Mouse (Mus musculus) frontal cortex, adult (tissue): ENCODE results near the gene Pcdh7.
"Not testable (repeated sequence)": the region's sequence is repeated elsewhere in the genome, so short reads cannot be mapped to it uniquely, and the experiment has no call there.

ENCODE experiments used
- ATAC-seq: cut with Nextera tagmentation; 2 replicates; pipeline ENCODE4 v1.9.2; 2017; ENCODE audit warnings: mild to moderate bottlenecking, moderate library complexity, mixed read lengths; ENCODE audit not compliant: low TSS enrichment

The Pcdh7 gene

DNA sequence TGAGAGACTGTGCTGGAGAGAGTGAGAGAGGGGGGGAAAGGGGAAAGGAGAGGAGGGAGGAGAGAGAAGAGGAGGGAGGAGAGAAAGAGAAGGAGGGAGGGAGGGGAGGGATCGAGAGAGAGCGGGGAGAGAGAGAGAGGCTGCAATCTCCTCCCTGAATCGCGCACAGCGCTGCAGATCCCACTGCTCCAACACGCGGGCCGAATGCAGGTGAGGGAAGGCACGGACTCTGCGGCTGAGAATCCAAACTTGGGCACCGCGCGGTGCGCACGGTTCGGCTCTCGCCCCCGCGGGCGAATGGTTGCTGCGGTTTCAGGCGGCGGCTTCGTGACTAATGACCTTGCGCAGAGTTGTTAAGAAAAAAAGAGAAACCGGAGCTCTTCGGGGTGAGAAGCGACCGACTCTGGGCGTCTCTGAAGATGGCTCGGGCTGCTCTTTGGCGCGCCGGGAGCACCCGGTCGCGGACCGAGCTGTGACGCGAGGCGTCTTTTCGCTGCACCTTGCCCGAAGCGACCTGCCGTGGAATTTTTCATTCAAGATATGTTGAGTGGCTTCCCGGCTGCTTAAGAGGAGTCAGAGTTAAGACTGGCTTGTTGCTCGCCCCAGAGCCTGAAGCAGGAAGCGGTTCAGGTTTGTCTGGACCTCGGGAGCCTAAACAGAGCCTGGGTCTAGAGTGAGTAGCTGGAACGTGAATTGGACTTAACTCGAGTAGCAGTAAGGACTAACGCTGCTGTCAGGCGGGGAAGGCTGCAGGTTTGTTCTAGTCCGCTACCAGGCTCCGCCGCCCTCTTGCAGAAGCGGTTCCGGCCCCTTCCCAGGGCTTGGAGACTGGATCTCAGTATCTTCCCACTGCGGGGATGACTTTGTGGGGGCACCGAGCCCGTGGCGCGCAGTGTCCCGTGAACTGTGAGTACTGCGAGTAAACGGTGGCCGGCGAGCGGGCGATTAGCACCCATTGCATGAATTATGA lies at the start of gene Pcdh7:
Pcdh7 (plus strand) TSS at position 62 of the 970 bp plus-strand sequence.
- peak; percentile 18 for ATAC-seq

- not testable (repeated sequence) for ATAC-seq
Observed at GRCm38 (mm10) chr5:57676970-57677369, 40.8 kb upstream of the Pcdh7 start.

DNA sequence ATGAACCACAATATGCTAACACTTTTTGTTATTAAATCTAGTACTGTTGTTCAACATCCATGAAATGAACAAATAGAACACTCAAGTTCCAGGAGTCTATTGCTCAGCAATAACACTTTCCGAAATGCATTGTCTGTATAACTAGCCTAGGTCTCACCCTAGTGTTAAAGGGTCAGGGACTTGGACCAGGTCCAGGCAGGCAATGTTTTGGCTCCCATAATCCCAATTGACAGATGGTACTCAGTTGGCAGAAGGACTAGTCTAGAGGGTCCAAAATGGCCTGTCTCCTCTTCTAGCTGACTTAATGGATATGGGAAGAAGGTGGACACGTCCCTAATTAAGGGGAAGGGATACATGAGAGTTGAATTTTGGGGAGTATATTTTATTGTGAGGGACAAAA lies 9.4 kb upstream of the Pcdh7 start:
- ATAC-seq: no peak

- ATAC-seq: no peak
Observed at GRCm38 (mm10) chr5:57713980-57714379, 3.8 kb upstream of the Pcdh7 start.

GRCm38 (mm10) chr5:57714621-57715523 lies 2.9 kb upstream of the Pcdh7 start:
- peak; percentile 7 for ATAC-seq

GRCm38 (mm10) chr5:57715524-57716400 lies 2.0 kb upstream of the Pcdh7 start:
- ATAC-seq: peak; percentile 20

DNA sequence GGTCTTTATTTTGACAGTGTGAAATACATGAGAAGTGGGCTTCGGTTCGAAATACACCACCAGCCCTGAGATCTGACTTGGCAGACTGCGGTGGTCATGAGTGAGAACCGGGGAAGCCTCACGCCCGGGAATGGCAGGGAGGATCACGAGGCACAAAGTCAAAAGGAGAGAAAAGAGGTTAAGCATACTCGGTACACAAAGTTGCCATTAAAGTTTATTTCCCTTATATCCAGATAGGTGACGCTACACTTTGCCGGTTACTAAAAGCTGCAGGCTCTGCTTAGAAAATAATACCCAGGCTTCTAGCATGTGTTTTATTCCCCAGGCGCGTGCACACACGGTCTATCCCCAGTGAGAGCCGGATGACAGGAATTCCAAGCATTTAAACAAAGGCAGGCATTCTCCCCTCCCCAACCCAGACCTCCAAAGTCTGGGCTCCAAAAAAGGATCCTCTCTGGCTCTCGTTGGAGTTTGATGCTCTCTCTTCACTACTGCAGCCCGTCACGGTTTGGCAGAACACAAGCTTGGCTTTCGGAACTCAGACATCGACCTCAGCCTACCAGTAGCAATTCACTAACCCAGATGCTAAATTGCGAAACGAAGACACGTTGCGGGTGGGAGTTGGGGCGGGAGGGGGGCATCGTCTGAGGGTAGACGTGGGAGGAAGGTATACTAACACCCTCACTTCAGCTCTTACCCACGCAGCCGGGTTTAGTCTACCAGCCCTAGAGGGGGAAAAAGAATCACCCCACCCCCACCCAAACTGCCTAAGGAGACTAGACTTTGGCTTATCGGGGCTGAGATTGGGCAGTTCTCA lies 1.1 kb upstream of the Pcdh7 start:
- 0 out of 2 replicates have a peak, but pooled peaks have one; percentile 0 for ATAC-seq

DNA sequence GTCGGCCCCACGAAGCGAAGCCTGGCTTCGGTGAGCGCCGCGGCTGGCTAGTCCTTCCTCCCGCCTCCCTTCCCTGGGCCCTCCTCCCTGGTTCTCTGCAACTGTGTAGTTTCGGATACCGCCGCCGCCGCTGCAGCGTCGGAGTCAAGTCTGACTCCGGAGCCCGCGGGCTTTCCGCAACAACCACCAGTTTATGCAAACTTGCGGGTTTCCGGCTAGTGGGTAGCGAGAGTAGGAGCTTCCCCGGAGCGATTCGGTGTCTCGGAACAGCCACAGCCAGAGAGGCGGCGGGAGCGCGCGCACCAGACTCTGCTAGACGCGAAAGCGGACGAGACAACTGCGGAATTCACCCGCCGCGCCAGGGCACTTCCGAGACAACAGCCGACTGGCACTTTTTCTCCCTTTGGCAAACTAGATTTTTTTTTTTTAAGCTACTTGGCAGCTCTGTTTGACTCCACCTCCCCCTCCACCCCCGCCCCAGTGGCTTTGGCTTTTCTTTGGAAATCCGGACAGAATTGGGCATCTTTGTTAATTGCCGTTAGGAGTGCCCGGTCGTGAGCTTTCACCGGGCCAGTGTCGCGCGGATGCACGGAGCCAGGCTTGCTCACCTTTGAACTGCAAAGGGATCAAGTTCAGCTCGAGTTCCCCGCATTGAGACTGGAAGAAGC lies 395 bp upstream of the Pcdh7 start:
- peak; percentile 11; the same call in 1 of the 2 replicates for ATAC-seq

DNA sequence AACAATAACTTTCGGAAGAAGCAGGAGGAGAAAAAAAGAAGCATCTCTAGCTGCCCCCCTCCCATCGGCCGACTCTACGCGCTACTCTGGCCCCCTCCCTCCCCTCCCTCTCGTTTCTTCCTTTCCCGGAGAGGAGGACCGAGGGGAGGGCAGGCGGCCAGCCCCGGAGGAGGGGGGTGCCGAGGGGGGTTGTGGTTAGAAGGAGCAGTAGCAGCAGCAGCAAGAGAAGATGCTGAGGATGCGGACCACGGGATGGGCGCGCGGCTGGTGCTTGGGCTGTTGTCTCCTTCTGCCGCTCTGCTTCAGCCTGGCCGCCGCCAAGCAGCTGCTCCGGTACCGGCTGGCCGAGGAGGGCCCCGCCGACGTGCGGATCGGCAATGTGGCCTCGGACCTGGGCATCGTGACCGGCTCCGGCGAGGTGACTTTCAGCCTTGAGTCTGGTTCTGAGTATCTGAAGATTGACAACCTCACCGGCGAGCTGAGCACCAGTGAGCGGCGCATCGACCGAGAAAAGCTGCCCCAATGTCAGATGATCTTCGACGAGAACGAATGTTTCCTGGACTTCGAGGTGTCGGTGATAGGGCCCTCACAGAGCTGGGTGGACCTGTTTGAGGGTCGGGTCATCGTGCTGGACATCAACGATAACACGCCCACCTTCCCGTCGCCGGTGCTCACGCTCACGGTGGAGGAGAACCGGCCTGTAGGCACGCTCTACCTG lies 1.3 kb downstream of the Pcdh7 start:
- 0 out of 2 replicates have a peak, but pooled peaks have one; percentile 0 for ATAC-seq

DNA sequence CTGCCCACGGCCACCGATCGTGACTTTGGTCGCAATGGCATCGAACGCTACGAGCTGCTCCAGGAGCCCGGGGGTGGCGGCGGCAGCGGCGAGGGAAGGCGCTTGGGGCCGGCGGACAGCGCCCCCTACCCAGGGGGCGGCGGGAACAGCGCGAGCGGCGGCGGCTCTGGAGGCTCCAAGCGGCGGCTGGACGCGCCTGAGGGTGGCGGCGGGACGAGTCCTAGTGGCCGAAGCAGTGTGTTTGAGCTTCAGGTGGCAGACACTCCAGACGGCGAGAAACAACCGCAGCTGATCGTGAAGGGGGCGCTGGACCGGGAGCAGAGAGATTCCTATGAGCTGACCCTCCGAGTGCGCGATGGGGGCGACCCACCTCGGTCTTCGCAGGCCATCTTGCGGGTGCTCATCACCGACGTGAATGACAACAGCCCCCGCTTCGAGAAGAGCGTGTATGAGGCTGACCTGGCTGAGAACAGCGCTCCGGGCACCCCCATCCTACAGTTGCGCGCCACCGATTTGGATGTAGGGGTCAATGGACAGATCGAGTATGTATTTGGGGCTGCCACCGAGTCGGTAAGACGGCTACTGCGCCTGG lies 1.9 kb downstream of the Pcdh7 start:
- ATAC-seq: 0 out of 2 replicates have a peak, but pooled peaks have one; percentile 1

GRCm38 (mm10) chr5:57720206-57720880 lies 2.6 kb downstream of the Pcdh7 start:
- no peak for ATAC-seq

GRCm38 (mm10) chr5:57721148-57721712 lies 3.5 kb downstream of the Pcdh7 start:
- no peak for ATAC-seq

GRCm38 (mm10) chr5:57721927-57722326 lies 4.2 kb downstream of the Pcdh7 start:
- no peak for ATAC-seq

DNA sequence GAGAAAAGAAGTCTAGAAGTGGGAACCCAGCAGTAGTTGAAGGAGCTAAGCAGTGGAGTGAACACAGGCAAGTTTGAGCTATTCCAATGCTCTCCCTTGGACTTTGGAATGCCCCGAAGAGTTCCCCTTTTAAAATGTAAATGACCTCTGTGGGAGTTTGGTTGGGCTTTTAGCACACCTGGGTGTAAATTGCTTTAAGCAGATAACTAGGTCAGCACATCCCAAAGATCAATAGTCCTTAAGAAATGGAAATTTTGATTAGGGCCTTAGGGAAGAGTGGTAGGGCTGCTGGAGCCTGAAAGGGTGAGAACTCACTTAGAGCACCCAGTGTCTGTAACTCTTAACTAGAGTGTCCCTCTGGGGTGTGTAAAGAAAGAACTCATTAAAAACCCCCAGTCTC lies 15.7 kb downstream of the Pcdh7 start:
- ATAC-seq: no peak

- no peak for ATAC-seq
Observed at GRCm38 (mm10) chr5:57735723-57736122, 18.0 kb downstream of the Pcdh7 start.

DNA sequence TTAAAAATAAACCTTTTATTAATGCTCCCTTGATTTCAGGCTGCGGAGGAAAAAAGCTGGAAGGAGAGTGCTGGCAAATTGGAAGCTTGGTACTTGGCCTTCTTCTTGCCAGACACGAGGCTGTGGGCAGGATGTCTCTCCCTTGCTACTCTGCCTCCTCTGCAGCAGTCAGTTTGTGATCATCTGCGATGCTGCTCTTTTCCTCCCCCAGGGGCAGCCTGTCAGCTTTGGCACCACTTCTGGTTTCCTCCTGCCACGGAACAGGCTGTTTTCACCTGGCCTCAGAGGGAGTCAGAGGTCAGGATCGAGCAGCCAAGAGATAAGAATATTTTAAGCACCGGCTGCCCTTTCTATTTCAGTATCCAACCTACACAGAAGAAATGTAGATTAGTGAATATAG lies 25.2 kb downstream of the Pcdh7 start:
- peak; percentile 94 for ATAC-seq

GRCm38 (mm10) chr5:57743956-57744661 lies 26.3 kb downstream of the Pcdh7 start:
- no peak for ATAC-seq
